Mouse (Mus musculus): ENCODE measurements around the gene Olfr1513. TPM values are rescaled to one million over a fixed set of nuclear protein-coding genes. Genes with fewer than 3 reads are reported as not detected.

The Olfr1513 gene
- polyA plus RNA-seq, 1 experiment = not detected

GRCm38 (mm10) chr14:52332171-52332570 is 24.0 kb downstream of the Olfr1513 start:
- no peak overlapping the region for H3K4me3 ChIP-seq (replicated peaks; ENCODE audit: insufficient read depth, low read depth, low read length)
- no peak for TF ChIP-seq CTCF (IDR thresholded peaks at IDR 0.05; ENCODE audit: borderline replicate concordance, insufficient read depth, low read depth, low read length)
- TF ChIP-seq POLR2A (IDR thresholded peaks at IDR 0.05; ENCODE audit: borderline replicate concordance, insufficient read depth, low read length) = no peak
- H3K4me1 ChIP-seq (ENCODE audit: control insufficient read depth, insufficient read depth, low read length) = no peaks in the 10 kb centered on the region
- no peak overlapping the region for H3K27ac ChIP-seq (ENCODE audit: insufficient read depth, low read length)
- 63% methylated on average over 1 of the region's 3 CpGs for WGBS
- no peaks in the 10 kb centered on the region; the same call in 1 of the 2 replicates for H3K27me3 ChIP-seq (ENCODE audit: control insufficient read depth, insufficient read depth, low read length)
- no peak for DNase-seq

- TF ChIP-seq CTCF (IDR thresholded peaks at IDR 0.05; ENCODE audit: borderline replicate concordance, insufficient read depth, low read depth, low read length) = no peak
- TF ChIP-seq POLR2A (IDR thresholded peaks at IDR 0.05; ENCODE audit: borderline replicate concordance, insufficient read depth, low read length) = no peak
- Histone ChIP-seq H3K4me3 (replicated peaks; ENCODE audit: insufficient read depth, low read depth, low read length) (no peak overlapping the region), H3K4me1 (ENCODE audit: control insufficient read depth, insufficient read depth, low read length) (no peaks in the 10 kb centered on the region), H3K27ac (ENCODE audit: insufficient read depth, low read length) (no peak overlapping the region), H3K27me3 (ENCODE audit: control insufficient read depth, insufficient read depth, low read length) (no peaks in the 10 kb centered on the region; the same call in 1 of the 2 replicates)
- 13% methylated on average over 4 of the region's 4 CpGs for WGBS
- DNase-seq = no peak
Measured at GRCm38 (mm10) chr14:52331069-52331750, 25.0 kb downstream of the Olfr1513 start.

- WGBS = 3% methylated on average over 26 of the region's 26 CpGs
- Histone ChIP-seq H3K4me3 (replicated peaks; ENCODE audit: insufficient read depth, low read depth, low read length) (peak within 1 kb of the TSS; percentile 48), H3K27me3 (ENCODE audit: control insufficient read depth, insufficient read depth, low read length) (no peaks in the 10 kb centered on the region; the same call in 1 of the 2 replicates), H3K27ac (ENCODE audit: insufficient read depth, low read length) (no peak within 1 kb of the TSS), H3K4me1 (ENCODE audit: control insufficient read depth, insufficient read depth, low read length) (no peaks in the 10 kb centered on the region)
- no peak for TF ChIP-seq POLR2A (IDR thresholded peaks at IDR 0.05; ENCODE audit: borderline replicate concordance, insufficient read depth, low read length)
- no peak for TF ChIP-seq CTCF (IDR thresholded peaks at IDR 0.05; ENCODE audit: borderline replicate concordance, insufficient read depth, low read depth, low read length)
- DNase-seq = no peak
Measured at GRCm38 (mm10) chr14:52327910-52328812, 28.0 kb downstream of the Olfr1513 start, which contains the start of gene Sall2. Gene Sall2, minus strand, starts transcription at chr14:52328762.

- Histone ChIP-seq H3K27ac (ENCODE audit: insufficient read depth, low read length) (no peak overlapping the region), H3K27me3 (ENCODE audit: control insufficient read depth, insufficient read depth, low read length) (no peaks in the 10 kb centered on the region; the same call in 1 of the 2 replicates), H3K4me1 (ENCODE audit: control insufficient read depth, insufficient read depth, low read length) (no peaks in the 10 kb centered on the region), H3K4me3 (replicated peaks; ENCODE audit: insufficient read depth, low read depth, low read length) (no peak overlapping the region)
- 4% methylated on average over 14 of the region's 14 CpGs for WGBS
- TF ChIP-seq POLR2A (IDR thresholded peaks at IDR 0.05; ENCODE audit: borderline replicate concordance, insufficient read depth, low read length) (no peak), CTCF (IDR thresholded peaks at IDR 0.05; ENCODE audit: borderline replicate concordance, insufficient read depth, low read depth, low read length) (no peak)
- DNase-seq = no peak
Measured at GRCm38 (mm10) chr14:52327375-52327901, 28.8 kb downstream of the Olfr1513 start.

GRCm38 (mm10) chr14:52325890-52326289 is 30.3 kb downstream of the Olfr1513 start:
- DNase-seq = no peak
- no peak overlapping the region for H3K27ac ChIP-seq (ENCODE audit: insufficient read depth, low read length)
- no peaks in the 10 kb centered on the region for H3K4me1 ChIP-seq (ENCODE audit: control insufficient read depth, insufficient read depth, low read length)
- no peak overlapping the region for H3K4me3 ChIP-seq (replicated peaks; ENCODE audit: insufficient read depth, low read depth, low read length)
- no peak for TF ChIP-seq CTCF (IDR thresholded peaks at IDR 0.05; ENCODE audit: borderline replicate concordance, insufficient read depth, low read depth, low read length)
- no peak for TF ChIP-seq POLR2A (IDR thresholded peaks at IDR 0.05; ENCODE audit: borderline replicate concordance, insufficient read depth, low read length)
- no peaks in the 10 kb centered on the region; the same call in 1 of the 2 replicates for H3K27me3 ChIP-seq (ENCODE audit: control insufficient read depth, insufficient read depth, low read length)
- WGBS = 16% methylated on average over 4 of the region's 4 CpGs

GRCm38 (mm10) chr14:52319361-52319760 is 36.8 kb downstream of the Olfr1513 start:
- TF ChIP-seq CTCF (IDR thresholded peaks at IDR 0.05; ENCODE audit: borderline replicate concordance, insufficient read depth, low read depth, low read length) (no peak), POLR2A (IDR thresholded peaks at IDR 0.05; ENCODE audit: borderline replicate concordance, insufficient read depth, low read length) (no peak)
- Histone ChIP-seq H3K4me1 (ENCODE audit: control insufficient read depth, insufficient read depth, low read length) (peaks cover 4% of the 10 kb centered on the region), H3K4me3 (replicated peaks; ENCODE audit: insufficient read depth, low read depth, low read length) (no peak overlapping the region), H3K27ac (ENCODE audit: insufficient read depth, low read length) (no peak overlapping the region), H3K27me3 (ENCODE audit: control insufficient read depth, insufficient read depth, low read length) (no peaks in the 10 kb centered on the region; the same call in 1 of the 2 replicates)
- 34% methylated on average over 6 of the region's 6 CpGs for WGBS
- DNase-seq = no peak

GRCm38 (mm10) chr14:52316441-52317225 is 39.6 kb downstream of the Olfr1513 start:
- H3K27me3 ChIP-seq (ENCODE audit: control insufficient read depth, insufficient read depth, low read length) = no peaks in the 10 kb centered on the region
- DNase-seq = peak in 1 of 2 experiments; percentile 65
- WGBS = 14% methylated on average over 16 of the region's 16 CpGs
- no peak for TF ChIP-seq POLR2A (IDR thresholded peaks at IDR 0.05; ENCODE audit: borderline replicate concordance, insufficient read depth, low read length)
- TF ChIP-seq CTCF (IDR thresholded peaks at IDR 0.05; ENCODE audit: borderline replicate concordance, insufficient read depth, low read depth, low read length) = no peak
- H3K4me1 ChIP-seq (ENCODE audit: control insufficient read depth, insufficient read depth, low read length) = peaks cover 20% of the 10 kb centered on the region
- peak overlapping the region; percentile 93 for H3K4me3 ChIP-seq (replicated peaks; ENCODE audit: insufficient read depth, low read depth, low read length)
- H3K27ac ChIP-seq (ENCODE audit: insufficient read depth, low read length) = peak overlapping the region; percentile 85

Measured in cerebellum, adult 2 months (tissue).